ENCODE assay signal across 21 mouse cellular contexts in the genomic region with DNA sequence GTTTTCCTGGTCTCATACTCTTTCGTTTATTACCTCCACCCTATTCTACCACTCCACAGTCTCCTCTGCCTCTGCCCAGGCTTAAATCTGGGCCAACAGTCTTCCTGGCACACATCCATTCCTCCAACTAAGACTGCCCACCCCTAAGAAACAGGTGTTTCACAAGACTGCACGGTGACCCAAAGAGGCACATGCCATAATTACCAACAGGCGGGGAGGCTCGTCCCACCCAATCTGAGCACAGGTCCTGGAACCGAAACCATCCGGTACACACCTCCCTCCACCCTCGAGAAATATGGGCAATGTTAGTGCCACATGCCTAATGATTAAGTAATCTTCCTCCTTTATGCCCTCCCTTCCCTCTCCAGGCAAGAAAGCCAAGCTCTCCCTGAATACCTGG. TPM values are rescaled to one million over a fixed set of nuclear protein-coding genes. Genes with fewer than 3 reads are reported as not detected.
DNase-seq lines count a peak whose midpoint lies in the region; ATAC-seq and TF ChIP-seq lines count a peak whose summit lies in the region.
"Had no signal": no experiment of that assay in that cellular context is flagged by ENCODE, and none has a peak within 500 bp of the region (broad histone marks: within the 10 kb centered on the region; RNA-seq: fewer than 3 reads in every experiment).

No protein-coding gene starts in this region.

- H3K4me1 ChIP-seq in midbrain, embryonic 10.5 days: peaks cover 24% of the 10 kb centered on the region
- H3K4me1 ChIP-seq in midbrain, embryonic 15.5 days: 0 out of 2 replicates have a peak, but pooled peaks cover 4% of the 10 kb centered on the region
- H3K4me1 ChIP-seq in lung, adult 2 months (ENCODE audit: control insufficient read depth, insufficient read depth, low read length): 0 out of 2 replicates have a peak, but pooled peaks cover 3% of the 10 kb centered on the region
- peaks cover 16% of the 10 kb centered on the region for H3K4me1 ChIP-seq in stomach, embryonic 15.5 days
- H3K4me1 ChIP-seq in forebrain, embryonic 13.5 days: peaks cover 10% of the 10 kb centered on the region

- no peak overlapping the region for H3K9ac ChIP-seq in midbrain, embryonic 15.5 days
- no peak overlapping the region for H3K9ac ChIP-seq in stomach, embryonic 15.5 days
- H3K9ac ChIP-seq in forebrain, embryonic 13.5 days: no peak overlapping the region
- H3K9ac ChIP-seq: heart, embryonic 12.5 days; liver, embryonic 14.5 days had no signal

- 88% methylated on average over 7 of the region's 7 CpGs for WGBS in midbrain, embryonic 10.5 days
- WGBS in midbrain, embryonic 15.5 days: 84% methylated on average over 7 of the region's 7 CpGs
- WGBS in lung, adult 2 months: 53% methylated on average over 7 of the region's 7 CpGs
- WGBS in stomach, embryonic 15.5 days: 68% methylated on average over 7 of the region's 7 CpGs
- 85% methylated on average over 7 of the region's 7 CpGs for WGBS in forebrain, embryonic 13.5 days

- H3K27me3 ChIP-seq in midbrain, embryonic 10.5 days (ENCODE audit: low read depth, poor library complexity, severe bottlenecking): no peaks in the 10 kb centered on the region
- H3K27me3 ChIP-seq in midbrain, embryonic 15.5 days (replicated peaks): no peaks in the 10 kb centered on the region
- H3K27me3 ChIP-seq in stomach, embryonic 15.5 days (replicated peaks): no peaks in the 10 kb centered on the region
- no peaks in the 10 kb centered on the region for H3K27me3 ChIP-seq in forebrain, embryonic 13.5 days
- H3K27me3 ChIP-seq: heart, embryonic 12.5 days had no signal

- no peaks in the 10 kb centered on the region for H3K36me3 ChIP-seq in midbrain, embryonic 10.5 days
- H3K36me3 ChIP-seq in midbrain, embryonic 15.5 days (replicated peaks): no peaks in the 10 kb centered on the region
- no peaks in the 10 kb centered on the region for H3K36me3 ChIP-seq in stomach, embryonic 15.5 days
- no peaks in the 10 kb centered on the region for H3K36me3 ChIP-seq in forebrain, embryonic 13.5 days (ENCODE audit: poor library complexity, severe bottlenecking)
- H3K36me3 ChIP-seq: forebrain, embryonic 10.5 days; heart, embryonic 12.5 days had no signal

- peak overlapping the region; percentile 74; the same call in 1 of the 2 replicates for H3K27ac ChIP-seq in midbrain, embryonic 10.5 days (replicated peaks)
- H3K27ac ChIP-seq in midbrain, embryonic 15.5 days: no peak overlapping the region
- peak overlapping the region; percentile 74; the same call in 1 of the 2 replicates for H3K27ac ChIP-seq in stomach, embryonic 15.5 days
- no peak overlapping the region for H3K27ac ChIP-seq in forebrain, embryonic 13.5 days
- H3K27ac ChIP-seq: gastrocnemius, adult 2 months had no signal

- no peak for ATAC-seq in midbrain, embryonic 15.5 days (replicated peaks)
- no peak for ATAC-seq in stomach, embryonic 15.5 days (ENCODE audit: insufficient read depth, low FRiP score, low read depth)
- no peak for ATAC-seq in forebrain, embryonic 13.5 days
- ATAC-seq in inflammation-experienced regulatory T-cells, adult 6 months: no peak

- H3K4me3 ChIP-seq in midbrain, embryonic 10.5 days: no peak overlapping the region
- no peak overlapping the region for H3K4me3 ChIP-seq in midbrain, embryonic 15.5 days
- H3K4me3 ChIP-seq in lung, adult 2 months (replicated peaks; ENCODE audit: extremely low read depth, low read depth, low read length): no peak overlapping the region
- H3K4me3 ChIP-seq in stomach, embryonic 15.5 days (replicated peaks): no peak overlapping the region
- H3K4me3 ChIP-seq in forebrain, embryonic 13.5 days: no peak overlapping the region
- H3K4me3 ChIP-seq: forebrain, embryonic 10.5 days; gastrocnemius, adult 2 months; heart, embryonic 12.5 days had no signal

- no peak for TF ChIP-seq POLR2A in lung, adult 2 months (IDR thresholded peaks at IDR 0.05; ENCODE audit: borderline replicate concordance, extremely low read depth, low read depth, low read length)

- H3K9me3 ChIP-seq in midbrain, embryonic 10.5 days (replicated peaks): no peaks in the 10 kb centered on the region
- no peaks in the 10 kb centered on the region for H3K9me3 ChIP-seq in midbrain, embryonic 15.5 days
- H3K9me3 ChIP-seq in stomach, embryonic 15.5 days: no peaks in the 10 kb centered on the region
- H3K9me3 ChIP-seq in forebrain, embryonic 13.5 days (replicated peaks): no peaks in the 10 kb centered on the region
- H3K9me3 ChIP-seq: forebrain, embryonic 10.5 days; heart, embryonic 12.5 days had no signal

- peak; percentile 18 for DNase-seq in adrenal gland, postnatal 14 days
- DNase-seq in adrenal gland, adult 18-20 months (ENCODE audit: low spot score in 2 of 2): no peak
- no peak for DNase-seq in midbrain, embryonic 10.5 days (ENCODE audit: low spot score)
- peak; percentile 60 for DNase-seq in lung, adult 2 months
- DNase-seq: adrenal gland, postnatal 10 days; cerebellum, adult 11 months; embryo, embryonic 11 days; gastrocnemius, adult 2 months; layer of hippocampus, postnatal 36 days had no signal

- H3K4me2 ChIP-seq in midbrain, embryonic 15.5 days: no peak overlapping the region
- no peak overlapping the region for H3K4me2 ChIP-seq in stomach, embryonic 15.5 days
- no peak overlapping the region for H3K4me2 ChIP-seq in forebrain, embryonic 13.5 days
- H3K4me2 ChIP-seq: heart, embryonic 12.5 days; midbrain, embryonic 11.5 days had no signal

- no peak for TF ChIP-seq CTCF in lung, adult 2 months (IDR thresholded peaks at IDR 0.05; ENCODE audit: insufficient read depth, low read length)

RNA-seq across cellular contexts. Expression of a gene that starts 7.5 kb away (rescaled TPM):
- total RNA-seq in adrenal gland, postnatal 14 days (2021): not detected in 2 replicates
- total RNA-seq in adrenal gland, adult 18-20 months (2021): not detected
- polyA plus RNA-seq in midbrain, embryonic 10.5 days (2016; fragmentation: Nextera tagmentation; extraction: Ambion mirVana): not detected in 2 replicates
- not detected in 2 replicates for polyA plus RNA-seq in midbrain, embryonic 15.5 days (2015; fragmentation: Nextera tagmentation; extraction: Ambion mirVana)
- not detected in 2 replicates for polyA plus RNA-seq in lung, adult 2 months (2012; rRNA removed)
- polyA plus RNA-seq in stomach, embryonic 15.5 days (2015; fragmentation: Nextera tagmentation; extraction: Ambion mirVana): not detected in 2 replicates
- polyA plus RNA-seq in forebrain, embryonic 13.5 days (2015; fragmentation: Nextera tagmentation; extraction: Ambion mirVana): not detected in 2 replicates
- not detected for polyA plus RNA-seq in inflammation-experienced regulatory T-cells, adult 6 months (2017; shearing (Covaris generic))
- total RNA-seq: adrenal gland, postnatal 10 days; gastrocnemius, adult 2 months; hematopoietic stem cell, adult 5-6 weeks; layer of hippocampus, postnatal 36 days had no signal
- polyA plus RNA-seq: forebrain, embryonic 10.5 days; heart, embryonic 12.5 days; intestine, embryonic 14.5 days; liver, embryonic 14.5 days; midbrain, embryonic 11.5 days; testis, adult 2 months; urinary bladder, adult 2 months had no signal

RNA-seq across cellular contexts. Expression of a gene that starts 8.3 kb away (rescaled TPM):
- 7.1 and 7.4 TPM in 2 replicates for total RNA-seq in adrenal gland, postnatal 14 days (2021)
- 10 to 100 TPM in 1 of 2 experiments, 1 to 10 TPM in 1; 7.3 to 13.5 TPM for total RNA-seq in adrenal gland, adult 18-20 months (2021)
- 3.9 and 4.1 TPM in 2 replicates for polyA plus RNA-seq in midbrain, embryonic 10.5 days (2016; fragmentation: Nextera tagmentation; extraction: Ambion mirVana)
- 4.9 and 5.8 TPM in 2 replicates for polyA plus RNA-seq in midbrain, embryonic 15.5 days (2015; fragmentation: Nextera tagmentation; extraction: Ambion mirVana)
- polyA plus RNA-seq in lung, adult 2 months (2012; rRNA removed): 12.8 and 22.1 TPM in 2 replicates
- polyA plus RNA-seq in stomach, embryonic 15.5 days (2015; fragmentation: Nextera tagmentation; extraction: Ambion mirVana): 12.8 and 13.7 TPM in 2 replicates
- 2.2 and 2.7 TPM in 2 replicates for polyA plus RNA-seq in forebrain, embryonic 13.5 days (2015; fragmentation: Nextera tagmentation; extraction: Ambion mirVana)
- polyA plus RNA-seq in inflammation-experienced regulatory T-cells, adult 6 months (2017; shearing (Covaris generic)): 1 to 10 TPM; 1.8 to 3.9 (median 3.3) TPM

RNA-seq across cellular contexts. Expression of a gene that starts 42.9 kb away (rescaled TPM):
- 17.3 and 89.6 TPM in 2 replicates for total RNA-seq in adrenal gland, postnatal 14 days (2021)
- total RNA-seq in adrenal gland, adult 18-20 months (2021): 1 to 10 TPM; 7.0 to 7.2 TPM
- not detected in 2 replicates for polyA plus RNA-seq in midbrain, embryonic 10.5 days (2016; fragmentation: Nextera tagmentation; extraction: Ambion mirVana)
- 0.32 and 0.49 TPM in 2 replicates for polyA plus RNA-seq in midbrain, embryonic 15.5 days (2015; fragmentation: Nextera tagmentation; extraction: Ambion mirVana)
- 7.2 and 16.1 TPM in 2 replicates for polyA plus RNA-seq in lung, adult 2 months (2012; rRNA removed)
- polyA plus RNA-seq in stomach, embryonic 15.5 days (2015; fragmentation: Nextera tagmentation; extraction: Ambion mirVana): 6.2 and 6.3 TPM in 2 replicates
- 0.52 TPM in 1 of 2 replicates, not detected in the other for polyA plus RNA-seq in forebrain, embryonic 13.5 days (2015; fragmentation: Nextera tagmentation; extraction: Ambion mirVana)
- polyA plus RNA-seq in inflammation-experienced regulatory T-cells, adult 6 months (2017; shearing (Covaris generic)): not detected
- total RNA-seq: hematopoietic stem cell, adult 5-6 weeks had no signal
- polyA plus RNA-seq: forebrain, embryonic 10.5 days; midbrain, embryonic 11.5 days; testis, adult 2 months had no signal

Comparison
In these comparisons a context has a peak if more than half of its experiments do, and no peak if none do; other contexts are left out.
1. DNase-seq: peak in adrenal gland, postnatal 14 days (single experiment) and lung, adult 2 months (single experiment); none in adrenal gland, adult 18-20 months (0 of 2) and midbrain, embryonic 10.5 days (single experiment).
2. H3K27ac ChIP-seq: peak in midbrain, embryonic 10.5 days (single experiment) and stomach, embryonic 15.5 days (single experiment); none in midbrain, embryonic 15.5 days (single experiment) and forebrain, embryonic 13.5 days (single experiment).